Mouse (Mus musculus) forebrain, embryonic 15.5 days (tissue): ENCODE data around the gene Cfb. TPM values are rescaled to one million over a fixed set of nuclear protein-coding genes. Genes with fewer than 3 reads are reported as not detected.
A peak's percentile ranks its signal among the peaks of the same experiment; 100 is the strongest.

Source experiments
- ATAC-seq: fragments of 200-750 bp; cut with Nextera tagmentation; replicated peaks from 2 replicates; pipeline ENCODE4 v1.8.0; 2017; ENCODE audit warnings: mild to moderate bottlenecking, moderate TSS enrichment, moderate library complexity
- H3K27ac ChIP-seq: fragments of 300-500 bp; sonication (generic); replicated peaks from 2 replicates; pipeline ENCODE4 v1.5.1; 2015; ENCODE audit warnings: mild to moderate bottlenecking, inconsistent platforms
- H3K27me3 ChIP-seq: fragments of 300-500 bp; sonication (generic); 2 replicates; pipeline ENCODE4 v1.6.1; 2015; ENCODE audit warnings: inconsistent platforms
- H3K36me3 ChIP-seq: fragments of 300-500 bp; sonication (generic); 2 replicates; pipeline ENCODE4 v1.6.1; 2015; ENCODE audit warnings: mild to moderate bottlenecking, inconsistent platforms
- H3K4me1 ChIP-seq: fragments of 300-500 bp; sonication (generic); 2 replicates; pipeline ENCODE4 v1.6.1; 2015; ENCODE audit warnings: inconsistent platforms
- H3K4me2 ChIP-seq: fragments of 300-500 bp; sonication (generic); replicated peaks from 2 replicates; pipeline ENCODE4 v1.6.1; 2015; ENCODE audit warnings: mild to moderate bottlenecking, inconsistent platforms
- H3K4me3 ChIP-seq: fragments of 300-500 bp; sonication (generic); 2 replicates; pipeline ENCODE4 v1.5.1; 2015; ENCODE audit warnings: mild to moderate bottlenecking, inconsistent platforms
- H3K9ac ChIP-seq: fragments of 300-500 bp; sonication (generic); replicated peaks from 2 replicates; pipeline ENCODE4 v1.6.1; 2015; ENCODE audit warnings: mild to moderate bottlenecking, inconsistent platforms
- H3K9me3 ChIP-seq: fragments of 300-500 bp; sonication (generic); 2 replicates; pipeline ENCODE4 v1.6.1; 2016; ENCODE audit warnings: inconsistent platforms
- WGBS: fragments of 180-500 bp; shearing (Covaris S2); methylation state at CpG from one replicate; pipeline ENCODE4 v1.1.7; 2015; ENCODE audit warnings: mixed read lengths; 5-methylcytosine and 5-hydroxymethylcytosine counted together
- polyA plus RNA-seq: library from polyadenylated mRNA; unstranded; fragments of >200 nt; fragmentation: Nextera tagmentation; extraction: Ambion mirVana; gene quantifications from 2 replicates; pipeline ENCODE4 v1.2.1, GENCODE M21; 2015

Gene Cfb
- polyA plus RNA-seq, 1 experiment from 2014 or later = 2.1 TPM

- no peak within 1 kb of the TSS for H3K27ac ChIP-seq
- no peak within 1 kb of the TSS for H3K9ac ChIP-seq
- no peak within 1 kb of the TSS for H3K4me3 ChIP-seq
- WGBS = 10% methylated on average over 15 of the region's 15 CpGs
- H3K4me1 ChIP-seq = no peaks in the 10 kb centered on the region
- H3K27me3 ChIP-seq = no peaks in the 10 kb centered on the region
- no peak for ATAC-seq
- H3K9me3 ChIP-seq = no peaks in the 10 kb centered on the region
- no peak within 1 kb of the TSS for H3K4me2 ChIP-seq
- H3K36me3 ChIP-seq = no peaks in the 10 kb centered on the region
Observed at GRCm38 (mm10) chr17:34881683-34882310, 19.5 kb upstream of the Cfb start, which contains the start of gene Gm20547. Gene Gm20547, minus strand, starts transcription at chr17:34882042.

GRCm38 (mm10) chr17:34881166-34881565 is 18.8 kb upstream of the Cfb start:
- no peak for ATAC-seq
- no peaks in the 10 kb centered on the region for H3K9me3 ChIP-seq
- H3K27me3 ChIP-seq = no peaks in the 10 kb centered on the region
- no peak overlapping the region for H3K9ac ChIP-seq
- H3K4me3 ChIP-seq = no peak overlapping the region
- H3K36me3 ChIP-seq = no peaks in the 10 kb centered on the region
- no peaks in the 10 kb centered on the region for H3K4me1 ChIP-seq
- no peak overlapping the region for H3K4me2 ChIP-seq
- no peak overlapping the region for H3K27ac ChIP-seq

- H3K4me1 ChIP-seq = no peaks in the 10 kb centered on the region
- H3K27me3 ChIP-seq = no peaks in the 10 kb centered on the region
- no peak within 1 kb of the TSS for H3K4me2 ChIP-seq
- H3K36me3 ChIP-seq = no peaks in the 10 kb centered on the region
- no peaks in the 10 kb centered on the region for H3K9me3 ChIP-seq
- no peak for ATAC-seq
- 64% methylated on average over 11 of the region's 11 CpGs for WGBS
- no peak within 1 kb of the TSS for H3K9ac ChIP-seq
- no peak within 1 kb of the TSS for H3K4me3 ChIP-seq
- no peak within 1 kb of the TSS for H3K27ac ChIP-seq
Observed at GRCm38 (mm10) chr17:34879336-34879879, 17.1 kb upstream of the Cfb start, which contains the start of gene Zbtb12. Gene Zbtb12, plus strand, starts transcription at chr17:34879483.

GRCm38 (mm10) chr17:34874321-34874720 is 12.0 kb upstream of the Cfb start:
- no peak for ATAC-seq
- Histone ChIP-seq H3K4me3 (no peak overlapping the region), H3K9ac (no peak overlapping the region), H3K4me2 (no peak overlapping the region), H3K27me3 (no peaks in the 10 kb centered on the region), H3K27ac (no peak overlapping the region), H3K36me3 (no peaks in the 10 kb centered on the region), H3K4me1 (no peaks in the 10 kb centered on the region), H3K9me3 (no peaks in the 10 kb centered on the region)
- WGBS = 90% methylated on average over 6 of the region's 6 CpGs

GRCm38 (mm10) chr17:34865981-34866380 is 3.7 kb upstream of the Cfb start:
- no peak overlapping the region for H3K9ac ChIP-seq
- no peaks in the 10 kb centered on the region for H3K9me3 ChIP-seq
- no peaks in the 10 kb centered on the region for H3K36me3 ChIP-seq
- 64% methylated on average over 7 of the region's 7 CpGs for WGBS
- no peak overlapping the region for H3K4me2 ChIP-seq
- H3K4me3 ChIP-seq = no peak overlapping the region
- no peaks in the 10 kb centered on the region for H3K4me1 ChIP-seq
- H3K27me3 ChIP-seq = no peaks in the 10 kb centered on the region
- no peak overlapping the region for H3K27ac ChIP-seq
- ATAC-seq = no peak

- Histone ChIP-seq H3K36me3 (peaks cover 7% of the 10 kb centered on the region; the same call in 1 of the 2 replicates), H3K27ac (no peak overlapping the region), H3K4me1 (no peaks in the 10 kb centered on the region), H3K9ac (no peak overlapping the region), H3K9me3 (no peaks in the 10 kb centered on the region), H3K27me3 (no peaks in the 10 kb centered on the region), H3K4me3 (no peak overlapping the region), H3K4me2 (no peak overlapping the region)
- ATAC-seq = no peak
- WGBS = 72% methylated on average over 13 of the region's 13 CpGs
Observed at GRCm38 (mm10) chr17:34861704-34862415, 458 bp downstream of the Cfb start.

GRCm38 (mm10) chr17:34860514-34860913 is 1.8 kb downstream of the Cfb start:
- H3K9ac ChIP-seq = no peak overlapping the region
- ATAC-seq = no peak

GRCm38 (mm10) chr17:34858670-34859069 is 3.6 kb downstream of the Cfb start:
- 78% methylated on average over 4 of the region's 4 CpGs for WGBS
- Histone ChIP-seq H3K36me3 (peaks cover 26% of the 10 kb centered on the region), H3K27ac (no peak overlapping the region)

More at GRCm38 (mm10) chr17:34860514-34860913, 1.8 kb downstream of the Cfb start:
- no peaks in the 10 kb centered on the region for H3K9me3 ChIP-seq
- 88% methylated on average over 9 of the region's 9 CpGs for WGBS
- no peaks in the 10 kb centered on the region for H3K4me1 ChIP-seq
- no peak overlapping the region for H3K4me2 ChIP-seq
- H3K27me3 ChIP-seq = no peaks in the 10 kb centered on the region
- H3K27ac ChIP-seq = no peak overlapping the region
- H3K36me3 ChIP-seq = peaks cover 13% of the 10 kb centered on the region; the same call in 1 of the 2 replicates
- no peak overlapping the region for H3K4me3 ChIP-seq

GRCm38 (mm10) chr17:34855825-34856224 is 6.5 kb downstream of the Cfb start:
- Histone ChIP-seq H3K4me2 (no peak overlapping the region), H3K9me3 (no peaks in the 10 kb centered on the region), H3K4me1 (peaks cover 14% of the 10 kb centered on the region), H3K36me3 (peaks cover 40% of the 10 kb centered on the region), H3K4me3 (no peak overlapping the region), H3K27me3 (no peaks in the 10 kb centered on the region), H3K27ac (no peak overlapping the region), H3K9ac (no peak overlapping the region)
- WGBS = 48% methylated on average over 3 of the region's 3 CpGs
- ATAC-seq = no peak

More at GRCm38 (mm10) chr17:34858670-34859069, 3.6 kb downstream of the Cfb start:
- no peak overlapping the region for H3K4me2 ChIP-seq
- H3K4me1 ChIP-seq = no peaks in the 10 kb centered on the region
- no peak overlapping the region for H3K9ac ChIP-seq
- no peak for ATAC-seq
- no peaks in the 10 kb centered on the region for H3K27me3 ChIP-seq
- H3K4me3 ChIP-seq = no peak overlapping the region
- H3K9me3 ChIP-seq = no peaks in the 10 kb centered on the region

DNA sequence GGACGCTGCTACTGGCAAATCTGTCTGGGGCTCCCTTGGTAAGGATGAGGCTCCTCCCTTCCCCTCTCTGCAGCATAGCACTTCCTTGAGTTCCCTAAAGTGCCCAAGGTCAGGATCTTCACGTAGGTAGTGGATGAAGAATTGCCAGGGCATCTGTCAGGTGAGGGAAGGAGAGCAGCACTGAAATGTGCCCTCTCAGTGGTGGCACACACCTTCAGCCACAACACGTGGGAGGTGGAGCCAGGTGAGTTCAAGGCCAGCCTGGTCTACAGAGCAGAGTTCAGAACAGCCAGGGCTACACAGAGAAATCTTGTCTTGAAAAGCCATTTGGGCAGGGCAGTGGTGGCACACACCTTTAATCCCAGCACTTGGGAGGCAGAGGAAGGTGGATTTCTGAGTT is 7.6 kb downstream of the Cfb start:
- Histone ChIP-seq H3K36me3 (peaks cover 40% of the 10 kb centered on the region), H3K27ac (no peak overlapping the region), H3K9me3 (no peaks in the 10 kb centered on the region), H3K9ac (no peak overlapping the region), H3K4me2 (no peak overlapping the region), H3K4me1 (peaks cover 18% of the 10 kb centered on the region), H3K27me3 (no peaks in the 10 kb centered on the region), H3K4me3 (no peak overlapping the region)
- 74% methylated on average over 3 of the region's 3 CpGs for WGBS
- no peak for ATAC-seq

DNA sequence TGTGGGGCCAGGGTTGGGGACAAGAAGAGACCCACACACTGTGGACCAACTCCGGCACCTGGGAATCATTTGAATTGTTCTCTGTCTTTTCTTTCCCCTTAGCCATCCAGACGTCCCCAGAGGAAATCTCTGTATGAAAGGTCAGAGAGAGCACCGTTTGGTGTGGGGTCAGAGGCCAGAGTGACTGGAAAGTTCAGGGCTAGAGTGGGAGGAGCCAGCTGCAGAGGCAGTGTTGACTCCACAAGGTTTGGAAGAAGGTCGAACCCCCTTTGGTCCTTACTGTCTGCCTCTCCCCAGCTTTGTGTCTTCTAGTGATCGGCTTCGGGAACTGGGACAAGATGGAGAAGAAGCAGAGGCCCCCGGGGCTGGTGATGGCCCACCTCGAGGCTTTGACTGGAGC is 8.8 kb downstream of the Cfb start:
- no peak overlapping the region for H3K9ac ChIP-seq
- peaks cover 29% of the 10 kb centered on the region for H3K4me1 ChIP-seq
- no peak for ATAC-seq
- H3K27ac ChIP-seq = no peak overlapping the region
- no peak overlapping the region for H3K4me2 ChIP-seq
- no peaks in the 10 kb centered on the region for H3K9me3 ChIP-seq
- H3K4me3 ChIP-seq = no peak overlapping the region
- H3K36me3 ChIP-seq = peaks cover 40% of the 10 kb centered on the region
- WGBS = 81% methylated on average over 8 of the region's 8 CpGs
- no peaks in the 10 kb centered on the region for H3K27me3 ChIP-seq

- ATAC-seq = peak; percentile 51; the same call in 1 of the 2 replicates
- Histone ChIP-seq H3K36me3 (peaks cover 53% of the 10 kb centered on the region), H3K4me2 (peak overlapping the region; percentile 97), H3K4me3 (peak overlapping the region; percentile 88), H3K27ac (peak overlapping the region; percentile 55; the same call in 1 of the 2 replicates), H3K4me1 (peaks cover 29% of the 10 kb centered on the region), H3K27me3 (no peaks in the 10 kb centered on the region), H3K9ac (peak overlapping the region; percentile 87), H3K9me3 (no peaks in the 10 kb centered on the region)
- 1% methylated on average over 25 of the region's 25 CpGs for WGBS
Observed at GRCm38 (mm10) chr17:34850517-34851125, 11.7 kb downstream of the Cfb start.
